ENCODE assay signal across 8 mouse cellular contexts in the genomic region with DNA sequence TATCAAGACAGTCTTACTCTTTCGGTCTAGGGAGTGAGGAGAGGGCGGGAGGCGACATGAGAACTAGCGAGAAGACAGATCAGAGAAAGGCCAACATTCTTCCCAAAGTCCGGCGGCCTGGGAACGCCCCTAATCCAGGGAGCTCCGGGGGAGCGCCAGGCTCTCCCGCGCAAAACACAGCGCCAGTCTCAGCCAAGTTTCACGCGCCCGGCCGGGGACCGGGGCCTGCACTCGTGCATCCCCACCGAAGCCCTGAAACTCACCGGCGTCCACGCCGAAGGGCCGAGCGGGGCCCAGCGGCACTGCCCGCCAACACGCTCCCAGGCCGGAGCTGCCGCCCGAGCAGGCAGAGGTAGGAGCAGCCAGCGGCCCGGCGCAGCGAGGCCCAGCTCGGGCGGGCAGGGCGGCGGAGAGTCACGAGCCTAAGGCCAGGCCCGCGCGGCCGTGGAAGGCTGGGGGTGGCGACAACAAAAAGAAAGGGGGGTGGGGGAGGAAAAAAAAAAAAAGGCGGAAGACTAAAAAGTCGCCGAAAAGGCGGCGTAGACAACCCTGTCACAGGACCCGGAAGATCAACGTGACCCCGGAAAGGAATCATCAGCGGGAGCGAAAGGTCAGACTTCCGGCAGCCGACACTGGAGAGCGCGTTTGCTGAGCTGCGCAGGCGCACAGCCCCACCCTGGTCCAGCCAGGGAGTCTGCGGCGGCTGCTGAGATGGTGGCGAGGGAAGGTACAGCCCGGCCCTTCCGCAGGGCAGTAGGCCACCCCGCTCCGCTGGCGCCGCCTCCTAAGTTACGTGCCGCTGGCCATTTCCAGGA. TPM values are rescaled to one million over a fixed set of nuclear protein-coding genes. Genes with fewer than 3 reads are reported as not detected.
A peak's percentile ranks its signal among the peaks of the same experiment; 100 is the strongest.
DNase-seq lines count a peak whose midpoint lies in the region; ATAC-seq and TF ChIP-seq lines count a peak whose summit lies in the region.

A gene (minus strand): TSS at position 555 of the 815 bp plus-strand sequence.

- H3K27me3 ChIP-seq in megakaryocyte, embryonic 14.5 days (replicated peaks): no peaks in the 10 kb centered on the region

- peak within 1 kb of the TSS; percentile 88 for H3K27ac ChIP-seq in cortical plate, adult 2 months (ENCODE audit: insufficient read depth, low read length)

- H3K9me3 ChIP-seq in megakaryocyte, embryonic 14.5 days: no peaks in the 10 kb centered on the region

- peaks cover 2% of the 10 kb centered on the region for H3K36me3 ChIP-seq in megakaryocyte, embryonic 14.5 days (replicated peaks; ENCODE audit: low read length)

- TF ChIP-seq POLR2A in cortical plate, adult 2 months (IDR thresholded peaks at IDR 0.05; ENCODE audit: extremely low read depth, insufficient read depth, low read length): peak; percentile 87

- H3K4me1 ChIP-seq in cortical plate, adult 2 months (ENCODE audit: control insufficient read depth, insufficient read depth, low read length): peaks cover 6% of the 10 kb centered on the region
- H3K4me1 ChIP-seq in megakaryocyte, embryonic 14.5 days: peaks cover 29% of the 10 kb centered on the region

- peak within 1 kb of the TSS; percentile 96 for H3K4me3 ChIP-seq in cortical plate, adult 2 months (ENCODE audit: insufficient read depth, low read length)
- H3K4me3 ChIP-seq in megakaryocyte, embryonic 14.5 days (replicated peaks): peak within 1 kb of the TSS; percentile 94

- TF ChIP-seq CTCF in cortical plate, adult 2 months (IDR thresholded peaks at IDR 0.05; ENCODE audit: extremely low read depth, insufficient read depth, low read length): no peak

- peak; percentile 86 to 93 for DNase-seq in gastrocnemius, adult 8-10 months (ENCODE audit: low spot score in 2 of 2)
- DNase-seq in hindlimb bud, embryonic 11.5 days (ENCODE audit: extremely low spot score, low read depth, low spot score): peak; percentile 85
- peak; percentile 74 to 96 for DNase-seq in left cerebral cortex, adult 8-10 months (ENCODE audit: low spot score in 2 of 2)
- DNase-seq in right cerebral cortex, postnatal 10 days (ENCODE audit: low spot score in 2 of 2): peak; percentile 96 to 97
- DNase-seq in urinary bladder, postnatal 25 days (ENCODE audit: low spot score): peak; percentile 87

- ATAC-seq in activated CD4-positive, CD25-positive, alpha-beta regulatory T cell, adult 4 months: peak; percentile 96

RNA-seq across cellular contexts. Expression of the gene that starts here (rescaled TPM):
- polyA plus RNA-seq in activated CD4-positive, CD25-positive, alpha-beta regulatory T cell, adult 4 months (2017; shearing (Covaris generic)): 10 to 100 TPM; 11.5 to 16.1 TPM
- polyA plus RNA-seq in cortical plate, adult 2 months (2012; rRNA removed): 32.5 and 32.7 TPM in 2 replicates
- 10 to 100 TPM in 2 of 4 experiments, 1 to 10 TPM in 2; 8.1 to 10.7 (median 10.1) TPM for total RNA-seq in gastrocnemius, adult 8-10 months (2022)
- total RNA-seq in left cerebral cortex, adult 8-10 months (2022): 10 to 100 TPM; 26.7 to 40.7 (median 30.1) TPM
- 8.1 and 13.5 TPM in 2 replicates for polyA plus RNA-seq in megakaryocyte, embryonic 14.5 days (2012; ENCODE audit: insufficient read depth, low replicate concordance)

Comparison
In these comparisons a context has a peak if more than half of its experiments do, and no peak if none do; other contexts are left out.
1. Peak in every context shown above with its lines: DNase-seq, ATAC-seq, H3K4me3 ChIP-seq and H3K27ac ChIP-seq.